Mouse (Mus musculus) kidney, adult 2 months (tissue): Measurements from ENCODE around the gene Art4. TPM values are rescaled to one million over a fixed set of nuclear protein-coding genes. Genes with fewer than 3 reads are reported as not detected.

Experiments used
- DNase-seq: peaks from one replicate; pipeline ENCODE4 v3.0.0; 2021
- H3K27ac ChIP-seq: fragments of 200-500 bp; 2 replicates; pipeline ENCODE4 v1.5.1; 2012; ENCODE audit warnings: low read depth, low read length, control low read depth, inconsistent platforms; ENCODE audit not compliant: insufficient read depth
- H3K27me3 ChIP-seq: fragments of 200-500 bp; replicated peaks from 2 replicates; pipeline ENCODE4 v1.6.1; 2012; ENCODE audit warnings: mild to moderate bottlenecking, moderate library complexity, low read length, inconsistent platforms; ENCODE audit not compliant: control insufficient read depth, insufficient read depth
- H3K36me3 ChIP-seq: fragments of 200-500 bp; 2 replicates; pipeline ENCODE4 v1.6.1; 2012; ENCODE audit warnings: mild to moderate bottlenecking, moderate library complexity, low read length, inconsistent platforms; ENCODE audit not compliant: control insufficient read depth, insufficient read depth
- H3K4me1 ChIP-seq: fragments of 200-500 bp; 2 replicates; pipeline ENCODE4 v1.6.1; 2011; ENCODE audit warnings: low read length; ENCODE audit not compliant: control insufficient read depth, insufficient read depth
- H3K4me3 ChIP-seq: fragments of 200-500 bp; 2 replicates; pipeline ENCODE4 v1.5.1; 2011; ENCODE audit warnings: mild to moderate bottlenecking, low read depth, low read length, control low read depth; ENCODE audit not compliant: insufficient read depth
- CTCF ChIP-seq: fragments of 200-500 bp; conservative IDR thresholded peaks from 2 replicates; pipeline ENCODE4 v1.5.1; 2011; ENCODE audit warnings: low read depth, mild to moderate bottlenecking, control low read depth, low read length, moderate library complexity, mixed read lengths; ENCODE audit not compliant: insufficient read depth, insufficient read length
- POLR2A ChIP-seq: fragments of 200-500 bp; IDR thresholded peaks from one replicate; pipeline ENCODE4 v1.6.1; 2011; ENCODE audit warnings: low read depth, low read length, control low read depth
- WGBS: fragments of 180-500 bp; shearing (Covaris S2); methylation state at CpG from one replicate; pipeline ENCODE4 v1.1.7; 2018; 5-methylcytosine and 5-hydroxymethylcytosine counted together
- polyA plus RNA-seq: library from polyadenylated mRNA; depleted of rRNA; stranded (reverse); fragments of >200 nt; gene quantifications from 2 replicates; pipeline ENCODE4 v1.2.3, GENCODE M21; 2012; rRNA removed

Gene Art4
- 4.9 TPM in 2 replicates for polyA plus RNA-seq

DNA sequence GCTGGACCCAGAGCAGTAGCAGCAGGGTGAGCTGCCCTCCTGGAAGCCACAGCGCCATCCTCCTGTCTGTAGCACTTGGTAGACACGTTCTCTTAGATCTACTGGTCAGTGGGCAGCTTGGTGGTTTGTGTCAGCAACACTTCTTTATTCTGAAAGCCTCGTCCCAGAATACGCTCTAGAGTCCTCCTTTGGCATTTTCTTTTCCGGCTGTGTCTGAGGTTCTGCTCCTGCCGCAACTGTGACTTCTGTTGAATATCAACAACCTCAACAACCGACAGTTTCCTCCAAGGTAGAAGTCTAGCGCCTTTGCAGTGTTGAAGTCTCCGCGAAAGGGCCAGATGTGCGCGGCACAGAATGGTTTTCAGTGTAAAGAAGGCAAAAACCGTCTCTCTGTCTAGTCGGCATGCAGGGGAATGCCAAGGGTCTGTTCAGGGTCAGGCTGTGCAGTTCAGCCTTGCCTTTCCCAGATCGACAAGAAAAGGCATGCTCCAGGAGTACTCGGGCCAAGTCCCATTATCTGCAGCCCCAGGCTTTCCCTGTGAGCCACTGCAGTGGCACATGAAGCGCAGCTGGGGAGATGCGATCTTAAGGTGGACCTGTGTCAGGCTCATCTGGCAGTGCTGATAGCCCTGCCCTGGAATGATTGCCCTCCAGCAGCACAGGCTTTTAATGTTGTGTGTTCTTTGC lies at the start of gene Art4:
Gene Art4, minus strand, starts transcription at position 548 of the 687 bp plus-strand sequence.
- H3K27me3 ChIP-seq: no peaks in the 10 kb centered on the region
- peak within 1 kb of the TSS; percentile 50 for H3K27ac ChIP-seq
- H3K4me1 ChIP-seq: peaks cover 6% of the 10 kb centered on the region
- peak within 1 kb of the TSS; percentile 9 for H3K4me3 ChIP-seq
- WGBS: 61% methylated on average over 18 of the region's 18 CpGs
- H3K36me3 ChIP-seq: no peaks in the 10 kb centered on the region
- DNase-seq: peak; percentile 25
- TF ChIP-seq POLR2A (no peak), CTCF (no peak)

DNA sequence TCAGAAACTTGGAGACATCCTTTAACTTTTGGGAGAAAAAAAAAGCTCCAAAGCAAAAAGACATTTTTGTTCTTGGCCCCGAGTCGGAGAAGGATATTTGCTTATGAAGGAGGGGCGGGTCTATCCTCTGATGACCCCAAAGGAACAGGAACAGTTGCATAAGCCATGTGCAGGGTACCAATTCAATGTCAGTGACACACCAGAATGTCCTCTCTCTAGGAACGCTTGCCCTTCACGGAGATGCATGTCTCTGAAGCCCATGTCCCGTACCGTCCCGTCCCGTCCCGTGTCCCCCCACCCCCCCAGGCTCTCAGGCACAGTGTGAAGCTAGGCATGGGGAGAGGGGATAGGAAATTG lies 49.4 kb upstream of the Art4 start:
- H3K4me3 ChIP-seq: no peak overlapping the region
- no peaks in the 10 kb centered on the region for H3K36me3 ChIP-seq
- TF ChIP-seq POLR2A: no peak
- no peak for TF ChIP-seq CTCF
- peak; percentile 59 for DNase-seq
- H3K27ac ChIP-seq: peak overlapping the region; percentile 73
- WGBS: 68% methylated on average over 10 of the region's 10 CpGs
- H3K4me1 ChIP-seq: 0 out of 2 replicates have a peak, but pooled peaks cover 5% of the 10 kb centered on the region
- H3K27me3 ChIP-seq: no peaks in the 10 kb centered on the region

DNA sequence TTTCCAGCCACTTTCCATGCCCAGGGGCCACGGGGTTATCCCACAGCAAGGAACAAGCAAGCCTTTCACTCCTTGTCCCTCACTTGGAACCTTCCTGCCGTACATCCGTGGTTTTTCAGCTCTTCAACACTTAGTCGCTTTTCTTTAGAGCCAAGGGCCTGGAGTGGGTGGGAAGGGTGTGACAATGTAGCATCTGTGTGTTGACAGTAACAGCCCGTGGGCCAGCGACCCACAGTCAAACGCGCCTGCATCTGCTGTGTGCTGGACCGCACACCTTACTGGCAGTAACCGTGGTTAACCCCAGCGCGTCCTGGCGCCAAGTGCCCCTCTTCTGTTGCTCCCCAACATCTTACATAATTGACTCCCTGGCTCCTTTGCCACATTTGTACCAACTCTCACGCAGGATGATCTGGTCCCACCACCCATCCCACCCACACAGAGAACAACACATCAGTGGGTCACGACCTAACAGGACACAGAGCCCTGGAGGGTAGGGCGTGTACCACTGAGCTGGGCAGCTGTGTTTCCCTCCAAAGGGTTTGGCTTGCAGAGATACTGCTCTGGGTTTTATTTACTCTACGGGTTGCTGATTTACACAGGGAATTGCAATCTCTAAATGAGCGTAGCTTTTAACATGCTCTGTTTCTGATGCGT lies 48.9 kb upstream of the Art4 start:
- TF ChIP-seq CTCF: no peak
- TF ChIP-seq POLR2A: no peak
- 79% methylated on average over 19 of the region's 19 CpGs for WGBS
- Histone ChIP-seq H3K27me3 (no peaks in the 10 kb centered on the region), H3K4me3 (no peak overlapping the region), H3K36me3 (no peaks in the 10 kb centered on the region), H3K4me1 (0 out of 2 replicates have a peak, but pooled peaks cover 5% of the 10 kb centered on the region), H3K27ac (peak overlapping the region; percentile 73)
- DNase-seq: no peak

GRCm38 (mm10) chr6:136903885-136904470 lies 46.4 kb upstream of the Art4 start:
- WGBS: 71% methylated on average over 8 of the region's 8 CpGs
- 0 out of 2 replicates have a peak, but pooled peaks cover 5% of the 10 kb centered on the region for H3K4me1 ChIP-seq
- no peak for TF ChIP-seq POLR2A
- no peak for TF ChIP-seq CTCF
- no peak overlapping the region for H3K27ac ChIP-seq
- H3K4me3 ChIP-seq: no peak overlapping the region
- H3K36me3 ChIP-seq: no peaks in the 10 kb centered on the region
- no peaks in the 10 kb centered on the region for H3K27me3 ChIP-seq
- DNase-seq: no peak

DNA sequence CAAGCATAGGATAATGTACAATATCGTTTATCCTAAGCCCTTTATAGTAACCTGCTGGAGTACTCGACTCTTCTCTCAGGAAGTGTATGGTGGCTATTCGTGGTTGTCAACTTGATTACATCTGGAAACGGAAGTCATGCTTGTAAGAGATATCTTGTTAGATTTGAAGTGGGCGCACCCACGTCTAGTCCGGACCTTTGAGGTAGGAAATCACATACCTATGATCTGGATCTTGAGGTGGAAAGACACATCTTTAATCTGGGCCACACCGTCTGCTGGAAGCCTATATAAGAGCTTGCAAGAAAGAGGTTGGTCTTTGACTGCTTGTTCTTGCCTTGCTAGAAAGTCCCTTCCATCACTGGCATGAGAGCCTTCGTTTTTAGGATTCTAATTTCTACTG lies 45.0 kb upstream of the Art4 start:
- no peak for TF ChIP-seq POLR2A
- TF ChIP-seq CTCF: no peak
- no peak for DNase-seq
- H3K36me3 ChIP-seq: no peaks in the 10 kb centered on the region
- no peak overlapping the region for H3K27ac ChIP-seq
- 0 out of 2 replicates have a peak, but pooled peaks cover 5% of the 10 kb centered on the region for H3K4me1 ChIP-seq
- no peaks in the 10 kb centered on the region for H3K27me3 ChIP-seq
- 87% methylated on average over 9 of the region's 9 CpGs for WGBS
- no peak overlapping the region for H3K4me3 ChIP-seq

GRCm38 (mm10) chr6:136901010-136901409 lies 43.5 kb upstream of the Art4 start:
- no peak for TF ChIP-seq POLR2A
- TF ChIP-seq CTCF: no peak
- H3K27me3 ChIP-seq: no peaks in the 10 kb centered on the region
- DNase-seq: no peak
- WGBS: 58% methylated on average over 2 of the region's 2 CpGs
- no peaks in the 10 kb centered on the region for H3K36me3 ChIP-seq
- H3K27ac ChIP-seq: no peak overlapping the region
- H3K4me3 ChIP-seq: no peak overlapping the region
- H3K4me1 ChIP-seq: no peaks in the 10 kb centered on the region

- Histone ChIP-seq H3K27me3 (no peaks in the 10 kb centered on the region), H3K4me3 (no peak overlapping the region), H3K27ac (no peak overlapping the region), H3K4me1 (no peaks in the 10 kb centered on the region), H3K36me3 (no peaks in the 10 kb centered on the region)
- WGBS: 27% methylated on average over 4 of the region's 4 CpGs
- no peak for DNase-seq
- no peak for TF ChIP-seq CTCF
- TF ChIP-seq POLR2A: no peak
Measured at GRCm38 (mm10) chr6:136900369-136901009, 43.0 kb upstream of the Art4 start.
